Comparison of ENCODE assay signal across 24 mouse cellular contexts in the genomic region with DNA sequence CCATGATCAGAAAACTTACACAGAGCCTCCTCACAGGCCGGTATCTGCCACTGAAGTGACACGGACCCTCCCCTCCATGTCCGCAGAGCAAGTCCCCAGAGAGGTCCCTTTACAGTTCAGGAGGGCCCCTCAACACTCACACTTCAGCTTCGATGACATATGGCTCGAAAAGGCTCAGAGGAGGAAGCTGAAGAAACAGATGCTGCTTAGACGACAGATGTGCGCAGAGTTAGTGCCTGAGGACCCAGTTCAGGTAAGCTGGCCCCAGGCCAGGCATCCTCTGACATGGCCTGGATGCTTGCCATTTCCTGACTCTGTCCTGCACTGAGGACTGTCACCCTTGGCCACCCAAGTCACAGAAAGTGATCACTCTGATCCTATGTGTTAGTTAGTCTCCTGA.
"Had no signal": no experiment of that assay in that cellular context is flagged by ENCODE, and none has a peak within 500 bp of the region (broad histone marks: within the 10 kb centered on the region; RNA-seq: fewer than 3 reads in every experiment).

No protein-coding gene starts in this region.

- ATAC-seq: inflammation-experienced regulatory T-cells, adult 6 months; intestine, embryonic 15.5 days; intestine, postnatal 0 days had no signal

- H3K4me3 ChIP-seq: gastrocnemius, adult 2 months; heart, adult 2 months; heart, embryonic 13.5 days; heart, embryonic 15.5 days; hindbrain, embryonic 10.5 days; hindbrain, embryonic 15.5 days; intestine, embryonic 15.5 days; layer of hippocampus, adult 2 months; left cerebral cortex, adult 2 months; limb, embryonic 10.5 days; limb, embryonic 12.5 days had no signal

- H3K27me3 ChIP-seq: heart, embryonic 13.5 days; heart, embryonic 15.5 days; hindbrain, embryonic 15.5 days; intestine, embryonic 15.5 days; limb, embryonic 12.5 days had no signal

- H3K9ac ChIP-seq: heart, embryonic 13.5 days; heart, embryonic 15.5 days; hindbrain, embryonic 15.5 days; intestine, embryonic 15.5 days; limb, embryonic 12.5 days had no signal

- H3K4me2 ChIP-seq: heart, embryonic 11.5 days; heart, embryonic 13.5 days; heart, embryonic 15.5 days; hindbrain, embryonic 15.5 days; intestine, embryonic 15.5 days; limb, embryonic 12.5 days; liver, embryonic 11.5 days had no signal

- H3K4me1 ChIP-seq: hindbrain, embryonic 10.5 days; intestine, embryonic 15.5 days; limb, embryonic 10.5 days; limb, embryonic 12.5 days had no signal

- H3K9me3 ChIP-seq: heart, embryonic 13.5 days; heart, embryonic 15.5 days; hindbrain, embryonic 10.5 days; hindbrain, embryonic 15.5 days; intestine, embryonic 15.5 days; limb, embryonic 10.5 days; limb, embryonic 12.5 days had no signal

- H3K36me3 ChIP-seq: heart, embryonic 13.5 days; heart, embryonic 15.5 days; hindbrain, embryonic 10.5 days; hindbrain, embryonic 15.5 days; intestine, embryonic 15.5 days; limb, embryonic 10.5 days; limb, embryonic 12.5 days had no signal

- DNase-seq: gastrocnemius, adult 2 months; gastrocnemius, postnatal 10 days; gastrocnemius, postnatal 25 days; heart, adult 2 months; heart, postnatal 4 days; kidney, adult 18-20 months; kidney, adult 8-10 months; kidney, postnatal 10 days; kidney, postnatal 25 days; kidney, postnatal 4 days; liver had no signal

- H3K27ac ChIP-seq: gastrocnemius, adult 2 months; heart, adult 2 months; heart, embryonic 13.5 days; heart, embryonic 15.5 days; hindbrain, embryonic 10.5 days; hindbrain, embryonic 15.5 days; intestine, embryonic 15.5 days; layer of hippocampus, adult 2 months; left cerebral cortex, adult 2 months; limb, embryonic 10.5 days; limb, embryonic 12.5 days had no signal
